Mouse (Mus musculus) spleen, adult 2 months (tissue): Measurements from ENCODE around the gene Fez2. TPM values are rescaled to one million over a fixed set of nuclear protein-coding genes. Genes with fewer than 3 reads are reported as not detected.
A peak's percentile ranks its signal among the peaks of the same experiment; 100 is the strongest.

Experiments used
- DNase-seq, 2 experiments: peaks; one replicate each; pipeline versions ENCODE4 v3.0.0 to v3.0.0-alpha.2; 2012 to 2021; ENCODE audit warnings: low spot score in 2 of 2, low read depth in 1 of 2
- H3K27ac ChIP-seq: fragments of 200-500 bp; 2 replicates; pipeline ENCODE4 v1.5.1; 2012; ENCODE audit warnings: low read length, inconsistent platforms; ENCODE audit not compliant: insufficient read depth
- H3K27me3 ChIP-seq: fragments of 200-500 bp; 2 replicates; pipeline ENCODE4 v1.6.1; 2012; ENCODE audit warnings: mild to moderate bottlenecking, moderate library complexity, low read length, inconsistent platforms; ENCODE audit not compliant: control insufficient read depth, insufficient read depth
- H3K36me3 ChIP-seq: fragments of 200-500 bp; 2 replicates; pipeline ENCODE4 v1.6.1; 2012; ENCODE audit warnings: mild to moderate bottlenecking, low read length, inconsistent platforms; ENCODE audit not compliant: control insufficient read depth, insufficient read depth
- H3K4me1 ChIP-seq: fragments of 200-500 bp; 2 replicates; pipeline ENCODE4 v1.6.1; 2011; ENCODE audit warnings: inconsistent platforms; ENCODE audit not compliant: control insufficient read depth, insufficient read depth, insufficient read length
- H3K4me3 ChIP-seq: fragments of 200-500 bp; 2 replicates; pipeline ENCODE4 v1.5.1; 2011; ENCODE audit warnings: mild to moderate bottlenecking, inconsistent platforms; ENCODE audit not compliant: insufficient read depth, insufficient read length; ENCODE audit errors: extremely low read depth
- CTCF ChIP-seq: fragments of 200-500 bp; IDR thresholded peaks from 2 replicates; pipeline ENCODE4 v1.5.1; 2011; ENCODE audit warnings: mild to moderate bottlenecking, inconsistent platforms; ENCODE audit not compliant: insufficient read depth, insufficient read length, insufficient replicate concordance; ENCODE audit errors: extremely low read depth
- POLR2A ChIP-seq: fragments of 200-500 bp; IDR thresholded peaks from 2 replicates; pipeline ENCODE4 v1.6.1; 2011; ENCODE audit warnings: low read depth, low read length, inconsistent platforms
- WGBS: fragments of 180-500 bp; shearing (Covaris S2); methylation state at CpG from one replicate; pipeline ENCODE4 v1.1.7; 2018; 5-methylcytosine and 5-hydroxymethylcytosine counted together
- polyA plus RNA-seq: library from polyadenylated mRNA; depleted of rRNA; stranded (reverse); fragments of >200 nt; gene quantifications from 2 replicates; pipeline ENCODE4 v1.2.3, GENCODE M21; 2012; rRNA removed

Fez2 gene
- polyA plus RNA-seq, result 12.7 TPM in 2 replicates

GRCm38 (mm10) chr17:78417381-78418281 is at the start of gene Fez2:
Gene Fez2, minus strand, starts transcription at chr17:78418152.
- DNase-seq, result peak; percentile 58 to 92
- Histone ChIP-seq H3K27me3 (no peaks in the 10 kb centered on the region; the same call in 1 of the 2 replicates), H3K4me3 (peak within 1 kb of the TSS; percentile 95), H3K27ac (peak within 1 kb of the TSS; percentile 98), H3K36me3 (0 out of 2 replicates have a peak, but pooled peaks cover under 1% of the 10 kb centered on the region), H3K4me1 (peaks cover 5% of the 10 kb centered on the region)
- 2% methylated on average over 65 of the region's 67 CpGs for WGBS
- TF ChIP-seq CTCF (no peak), POLR2A (peak; percentile 13; the same call in 1 of the 2 replicates)

- Histone ChIP-seq H3K27me3 (no peaks in the 10 kb centered on the region), H3K4me3 (no peak overlapping the region), H3K4me1 (no peaks in the 10 kb centered on the region), H3K27ac (no peak overlapping the region), H3K36me3 (no peaks in the 10 kb centered on the region)
- WGBS, result 90% methylated on average over 8 of the region's 8 CpGs
- TF ChIP-seq CTCF, result no peak
- TF ChIP-seq POLR2A, result no peak
- DNase-seq, result no peak
These were observed 47.5 kb upstream of the Fez2 start for GRCm38 (mm10) chr17:78465500-78465899.

- no peak for TF ChIP-seq POLR2A
- no peak for TF ChIP-seq CTCF
- DNase-seq, result no peak
- H3K27me3 ChIP-seq, result no peaks in the 10 kb centered on the region
- H3K4me1 ChIP-seq, result no peaks in the 10 kb centered on the region
- WGBS, result 88% methylated on average over 3 of the region's 3 CpGs
- H3K4me3 ChIP-seq, result no peak overlapping the region
- H3K27ac ChIP-seq, result no peak overlapping the region
- no peaks in the 10 kb centered on the region for H3K36me3 ChIP-seq
These were observed 47.1 kb upstream of the Fez2 start for GRCm38 (mm10) chr17:78465071-78465470.

GRCm38 (mm10) chr17:78460140-78460539 is 42.2 kb upstream of the Fez2 start:
- no peaks in the 10 kb centered on the region for H3K36me3 ChIP-seq
- no peak for DNase-seq
- no peaks in the 10 kb centered on the region for H3K27me3 ChIP-seq
- TF ChIP-seq POLR2A (no peak), CTCF (no peak)
- WGBS, result 85% methylated on average over 8 of the region's 8 CpGs
- no peaks in the 10 kb centered on the region for H3K4me1 ChIP-seq
- no peak overlapping the region for H3K4me3 ChIP-seq
- no peak overlapping the region for H3K27ac ChIP-seq

GRCm38 (mm10) chr17:78455556-78455955 is 37.6 kb upstream of the Fez2 start:
- WGBS, result 83% methylated on average over 9 of the region's 9 CpGs
- H3K27ac ChIP-seq, result no peak overlapping the region
- no peak for TF ChIP-seq POLR2A
- no peak for TF ChIP-seq CTCF
- H3K27me3 ChIP-seq, result no peaks in the 10 kb centered on the region
- H3K36me3 ChIP-seq, result no peaks in the 10 kb centered on the region
- H3K4me1 ChIP-seq, result peaks cover 6% of the 10 kb centered on the region
- no peak for DNase-seq
- H3K4me3 ChIP-seq, result no peak overlapping the region

GRCm38 (mm10) chr17:78455114-78455513 is 37.2 kb upstream of the Fez2 start:
- TF ChIP-seq CTCF (peak; percentile 85; the same call in 1 of the 2 replicates), POLR2A (no peak)
- Histone ChIP-seq H3K27ac (no peak overlapping the region), H3K27me3 (no peaks in the 10 kb centered on the region), H3K36me3 (no peaks in the 10 kb centered on the region), H3K4me1 (peaks cover 6% of the 10 kb centered on the region), H3K4me3 (no peak overlapping the region)
- peak; percentile 39 to 79 for DNase-seq
- WGBS, result 28% methylated on average over 11 of the region's 11 CpGs

GRCm38 (mm10) chr17:78454189-78454977 is 36.4 kb upstream of the Fez2 start:
- H3K27ac ChIP-seq, result no peak overlapping the region
- peaks cover 6% of the 10 kb centered on the region for H3K4me1 ChIP-seq
- TF ChIP-seq CTCF (no peak), POLR2A (no peak)
- DNase-seq, result no peak
- no peak overlapping the region for H3K4me3 ChIP-seq
- no peaks in the 10 kb centered on the region for H3K36me3 ChIP-seq
- H3K27me3 ChIP-seq, result no peaks in the 10 kb centered on the region
- 91% methylated on average over 21 of the region's 21 CpGs for WGBS
